Mouse (Mus musculus) embryonic facial prominence, embryonic 14.5 days (tissue): ENCODE results near the gene Dcakd. TPM values are rescaled to one million over a fixed set of nuclear protein-coding genes. Genes with fewer than 3 reads are reported as not detected.

Experiments used
- ATAC-seq: fragments of 200-750 bp; cut with Nextera tagmentation; 2 replicates; pipeline ENCODE4 v1.8.0; 2017; ENCODE audit warnings: low read depth, moderate number of reproducible peaks, moderate TSS enrichment
- DNase-seq: peaks from one replicate; pipeline ENCODE4 v3.0.0-alpha.2; 2015; ENCODE audit warnings: low spot score
- H3K27ac ChIP-seq: fragments of 300-500 bp; sonication (generic); replicated peaks from 2 replicates; pipeline ENCODE4 v1.5.1; 2014; ENCODE audit warnings: low read depth, mild to moderate bottlenecking, low read length, moderate library complexity
- H3K27me3 ChIP-seq: fragments of 300-500 bp; sonication (generic); replicated peaks from 2 replicates; pipeline ENCODE4 v1.6.1; 2014; ENCODE audit warnings: low read length; ENCODE audit not compliant: control insufficient read depth, insufficient read depth
- H3K36me3 ChIP-seq: fragments of 300-500 bp; sonication (generic); 2 replicates; pipeline ENCODE4 v1.6.1; 2014; ENCODE audit warnings: low read length, mixed read lengths; ENCODE audit not compliant: control insufficient read depth, insufficient read depth
- H3K4me1 ChIP-seq: fragments of 300-500 bp; sonication (generic); 2 replicates; pipeline ENCODE4 v1.6.1; 2014; ENCODE audit warnings: antibody characterized with exemption, low read length; ENCODE audit not compliant: control insufficient read depth, insufficient read depth
- H3K4me2 ChIP-seq: fragments of 300-500 bp; sonication (generic); 2 replicates; pipeline ENCODE4 v1.6.1; 2014; ENCODE audit warnings: low read depth, mild to moderate bottlenecking, low read length, moderate library complexity, mixed read lengths
- H3K4me3 ChIP-seq: fragments of 300-500 bp; sonication (generic); 2 replicates; pipeline ENCODE4 v1.5.1; 2014; ENCODE audit warnings: low read depth, mild to moderate bottlenecking, low read length
- H3K9ac ChIP-seq: fragments of 300-500 bp; sonication (generic); 2 replicates; pipeline ENCODE4 v1.6.1; 2014; ENCODE audit warnings: low read depth, mild to moderate bottlenecking, low read length, moderate library complexity, mixed read lengths
- H3K9me3 ChIP-seq: fragments of 300-500 bp; sonication (generic); 2 replicates; pipeline ENCODE4 v1.6.1; 2016; ENCODE audit warnings: low read length; ENCODE audit not compliant: control insufficient read depth
- WGBS: fragments of 180-500 bp; shearing (Covaris S2); extraction: QIAGEN DNeasy Blood & Tissue Kit; methylation state at CpG from one replicate; pipeline ENCODE4 v1.1.7; 2014; 5-methylcytosine and 5-hydroxymethylcytosine counted together
- polyA plus RNA-seq: library from polyadenylated mRNA; unstranded; fragments of >200 nt; fragmentation: Nextera tagmentation; extraction: Ambion mirVana; gene quantifications from 2 replicates; pipeline ENCODE4 v1.2.1, GENCODE M21; 2014

Dcakd gene
- polyA plus RNA-seq, 1 experiment from 2014 or later = 138 TPM

DNA sequence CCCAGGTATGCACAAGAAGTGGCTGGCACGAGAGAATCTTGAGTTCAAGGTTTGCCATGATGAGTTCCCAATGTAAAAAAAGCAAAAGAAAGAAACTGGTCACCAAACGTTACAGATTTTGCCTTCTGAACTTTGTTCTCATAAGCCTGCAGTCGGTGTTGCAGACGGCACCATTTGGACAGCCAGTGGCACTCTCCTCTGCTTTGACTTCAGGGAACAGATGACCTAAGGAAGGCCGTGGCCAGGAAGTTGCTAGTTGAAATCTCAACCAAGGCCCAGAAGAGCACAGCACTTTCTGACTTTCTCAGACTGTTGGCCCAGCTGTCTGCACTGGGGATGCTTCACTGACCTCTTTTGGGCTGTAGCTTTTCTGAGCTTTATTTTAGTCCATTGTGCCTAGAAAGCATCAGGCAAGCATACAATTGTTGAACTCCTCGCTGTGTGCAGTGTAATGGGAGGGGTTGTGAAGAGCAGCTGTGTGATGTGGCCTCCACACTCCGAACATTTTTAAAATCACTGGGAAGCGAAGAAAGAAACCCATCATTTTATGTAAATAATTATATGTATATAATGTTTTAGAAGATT is 8.8 kb upstream of the Dcakd start:
- H3K4me3 ChIP-seq = no peak overlapping the region
- no peaks in the 10 kb centered on the region for H3K27me3 ChIP-seq
- H3K4me1 ChIP-seq = no peaks in the 10 kb centered on the region
- ATAC-seq (no peak), DNase-seq (no peak)
- WGBS = 86% methylated on average over 8 of the region's 8 CpGs
- H3K27ac ChIP-seq = no peak overlapping the region
- H3K36me3 ChIP-seq = peaks cover 9% of the 10 kb centered on the region; the same call in 1 of the 2 replicates
- H3K4me2 ChIP-seq = no peak overlapping the region
- no peak overlapping the region for H3K9ac ChIP-seq
- H3K9me3 ChIP-seq = no peaks in the 10 kb centered on the region

DNA sequence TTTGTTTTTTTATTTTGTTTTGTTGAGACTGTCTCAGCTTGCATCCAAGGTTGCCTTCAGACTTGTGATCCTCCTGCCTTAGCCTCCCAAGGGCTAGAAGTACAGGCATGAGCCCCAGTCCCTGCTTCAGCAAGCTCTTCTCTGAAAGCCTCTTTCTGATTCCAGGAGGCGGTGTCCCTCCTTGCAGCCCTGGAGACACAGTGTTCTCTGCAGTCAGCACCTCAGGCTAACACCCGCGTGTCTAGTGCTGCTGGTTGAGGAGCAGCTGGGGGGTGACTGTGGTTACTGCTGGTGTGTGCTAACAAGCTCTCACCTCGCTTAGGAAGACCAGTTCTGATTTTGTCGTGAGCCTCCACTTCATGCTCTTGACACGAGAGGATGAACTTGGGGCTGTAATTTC is 6.9 kb upstream of the Dcakd start:
- no peak overlapping the region for H3K9ac ChIP-seq
- no peak overlapping the region for H3K27ac ChIP-seq
- H3K9me3 ChIP-seq = no peaks in the 10 kb centered on the region
- no peak overlapping the region for H3K4me3 ChIP-seq
- DNase-seq (no peak), ATAC-seq (no peak)
- WGBS = 83% methylated on average over 6 of the region's 6 CpGs
- no peaks in the 10 kb centered on the region for H3K4me1 ChIP-seq
- no peaks in the 10 kb centered on the region for H3K27me3 ChIP-seq
- no peak overlapping the region for H3K4me2 ChIP-seq
- H3K36me3 ChIP-seq = peaks cover 9% of the 10 kb centered on the region; the same call in 1 of the 2 replicates

DNA sequence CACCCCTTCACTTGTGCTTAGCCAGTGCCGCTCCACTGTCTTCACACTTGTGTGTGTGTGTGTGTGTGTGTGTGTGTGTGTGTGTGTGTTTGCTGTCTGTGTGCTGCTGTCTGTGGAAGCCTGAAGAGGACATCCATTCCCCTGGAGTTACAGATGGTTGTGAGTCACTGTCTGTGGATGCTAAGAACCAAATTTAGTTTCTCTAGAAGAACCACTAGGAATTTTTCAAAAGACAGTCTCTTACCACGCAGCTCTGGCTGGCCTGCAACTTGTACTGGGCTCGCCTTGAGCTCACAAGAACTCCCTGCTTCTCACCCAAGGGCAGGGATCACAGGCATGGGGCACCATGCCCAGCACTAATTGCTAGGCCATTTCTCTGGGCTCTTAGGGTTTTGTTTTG is 4.9 kb upstream of the Dcakd start:
- H3K27ac ChIP-seq = no peak overlapping the region
- H3K27me3 ChIP-seq = no peaks in the 10 kb centered on the region
- no peak overlapping the region for H3K9ac ChIP-seq
- no peaks in the 10 kb centered on the region for H3K9me3 ChIP-seq
- no peak for DNase-seq
- no peak overlapping the region for H3K4me2 ChIP-seq
- peaks cover 4% of the 10 kb centered on the region for H3K4me1 ChIP-seq
- peaks cover 9% of the 10 kb centered on the region; the same call in 1 of the 2 replicates for H3K36me3 ChIP-seq
- ATAC-seq = no peak
- 93% methylated on average over 3 of the region's 3 CpGs for WGBS
- H3K4me3 ChIP-seq = no peak overlapping the region

DNA sequence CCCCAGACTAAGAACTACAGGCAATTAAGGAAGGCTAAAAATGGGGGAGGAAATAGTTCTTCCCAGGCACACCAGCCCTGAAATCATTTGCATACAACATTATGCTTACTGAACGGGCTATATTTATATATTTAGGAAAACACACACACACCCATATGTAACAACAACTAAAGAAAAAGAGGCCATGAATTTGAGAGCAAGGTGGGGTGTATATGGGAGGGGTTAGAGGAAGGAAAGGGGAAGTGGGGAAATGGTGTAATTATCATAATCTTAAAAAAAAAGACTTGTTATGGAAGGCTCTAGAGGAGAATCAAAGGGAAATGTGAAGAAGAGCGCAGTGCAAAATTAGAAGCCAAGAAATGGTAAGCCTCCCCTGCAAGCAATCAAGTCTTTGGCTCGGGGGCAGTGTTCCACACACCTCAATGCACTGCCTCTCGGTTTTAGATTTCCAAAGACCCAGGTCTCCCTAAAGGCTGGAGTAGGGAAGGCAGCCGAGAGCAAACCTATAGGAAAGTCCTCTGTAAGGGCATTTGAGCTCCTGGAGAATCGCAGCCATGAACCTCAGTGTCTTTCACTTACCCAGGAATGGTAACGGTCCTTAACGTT is 460 bp downstream of the Dcakd start:
- H3K4me2 ChIP-seq = peak overlapping the region; percentile 68
- 10% methylated on average over 8 of the region's 8 CpGs for WGBS
- H3K9me3 ChIP-seq = no peaks in the 10 kb centered on the region
- peak overlapping the region; percentile 58 for H3K9ac ChIP-seq
- H3K36me3 ChIP-seq = peaks cover 14% of the 10 kb centered on the region
- H3K27me3 ChIP-seq = no peaks in the 10 kb centered on the region
- peak overlapping the region; percentile 72 for H3K4me3 ChIP-seq
- peaks cover 12% of the 10 kb centered on the region for H3K4me1 ChIP-seq
- ATAC-seq = peak; percentile 42; the same call in 1 of the 2 replicates
- no peak for DNase-seq
- peak overlapping the region; percentile 71 for H3K27ac ChIP-seq

DNA sequence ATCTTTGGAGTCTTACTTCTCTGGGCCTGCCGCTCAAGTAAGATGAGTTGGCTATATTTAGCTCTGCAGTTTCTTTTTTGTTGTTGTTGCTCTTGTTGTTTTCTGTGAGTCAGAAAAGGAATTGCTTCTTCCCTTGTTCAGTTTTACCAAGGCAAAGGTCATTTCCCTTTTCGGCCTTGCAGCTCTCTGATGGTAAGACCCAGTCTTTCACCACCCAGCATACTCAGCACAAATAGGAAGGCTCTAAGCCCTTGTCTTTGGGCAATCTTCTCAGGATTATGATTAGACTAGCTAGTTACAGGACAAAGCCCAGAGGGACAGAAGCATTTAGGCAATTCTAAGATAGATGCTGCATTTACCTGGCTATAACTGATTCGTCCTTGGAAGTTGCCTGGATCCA is 1.2 kb downstream of the Dcakd start:
- Histone ChIP-seq H3K4me2 (peak overlapping the region; percentile 68), H3K9ac (peak overlapping the region; percentile 58; the same call in 1 of the 2 replicates), H3K27ac (no peak overlapping the region), H3K36me3 (peaks cover 14% of the 10 kb centered on the region), H3K4me1 (peaks cover 12% of the 10 kb centered on the region), H3K4me3 (no peak overlapping the region; the same call in 1 of the 2 replicates), H3K9me3 (no peaks in the 10 kb centered on the region), H3K27me3 (no peaks in the 10 kb centered on the region)
- DNase-seq = no peak
- 89% methylated on average over 3 of the region's 3 CpGs for WGBS
- ATAC-seq = no peak

DNA sequence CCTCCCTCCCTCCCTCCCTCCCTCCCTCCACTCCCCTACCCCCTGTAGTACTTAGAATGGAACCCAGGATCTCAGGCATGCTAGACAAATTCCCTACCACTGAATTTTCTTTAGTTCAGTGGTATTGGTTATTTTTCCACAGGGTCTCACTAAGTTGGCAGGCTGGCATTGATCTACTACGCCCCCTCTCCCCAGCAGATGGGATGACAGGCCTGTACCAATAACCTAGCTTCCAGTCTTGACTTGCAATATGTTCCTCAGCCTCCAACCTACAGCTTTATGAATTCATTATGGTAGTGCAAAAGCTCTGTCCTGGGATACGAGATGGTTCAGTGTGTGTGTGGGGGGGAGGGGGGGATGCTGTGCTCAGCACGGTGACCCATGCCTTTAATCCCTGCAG is 4.2 kb downstream of the Dcakd start:
- Histone ChIP-seq H3K9me3 (no peaks in the 10 kb centered on the region), H3K36me3 (peaks cover 14% of the 10 kb centered on the region), H3K27ac (no peak overlapping the region), H3K27me3 (no peaks in the 10 kb centered on the region), H3K4me1 (peaks cover 7% of the 10 kb centered on the region), H3K4me3 (no peak overlapping the region), H3K4me2 (no peak overlapping the region), H3K9ac (no peak overlapping the region)
- no peak for DNase-seq
- 87% methylated on average over 3 of the region's 3 CpGs for WGBS
- no peak for ATAC-seq

DNA sequence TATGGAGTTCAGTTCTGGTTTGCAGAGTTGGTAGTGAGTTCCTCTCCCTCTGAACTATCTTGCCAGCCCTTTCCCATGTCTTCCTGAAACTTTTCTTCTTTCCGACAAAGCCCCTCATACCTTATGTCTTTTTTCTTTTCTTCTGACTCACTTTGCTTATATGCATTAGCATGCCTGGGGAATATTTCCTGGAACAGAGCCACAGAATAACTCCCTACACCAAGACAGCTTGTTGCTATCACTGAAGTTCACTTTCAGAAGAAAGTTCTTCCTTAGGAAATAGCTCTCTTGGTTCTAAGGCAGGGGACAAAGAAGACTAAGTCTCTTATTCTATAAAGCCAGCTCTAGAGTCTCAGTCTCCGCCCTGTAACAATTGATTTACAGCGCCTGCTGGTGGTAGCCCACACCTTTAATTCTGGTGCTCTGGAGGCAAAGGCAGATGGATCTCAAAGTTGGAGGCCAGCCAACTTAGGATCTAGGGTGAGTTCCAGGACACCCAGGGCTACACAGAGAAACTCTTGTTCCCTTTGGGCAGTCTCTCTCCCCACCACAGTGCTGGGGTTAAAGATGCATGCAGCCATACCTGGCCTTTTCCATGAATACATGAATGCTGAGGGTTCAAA is 7.3 kb downstream of the Dcakd start:
- H3K4me2 ChIP-seq = no peak overlapping the region
- H3K9me3 ChIP-seq = no peaks in the 10 kb centered on the region
- peaks cover 4% of the 10 kb centered on the region; the same call in 1 of the 2 replicates for H3K4me1 ChIP-seq
- 70% methylated on average over 3 of the region's 3 CpGs for WGBS
- no peaks in the 10 kb centered on the region for H3K27me3 ChIP-seq
- no peak overlapping the region for H3K4me3 ChIP-seq
- no peak overlapping the region for H3K27ac ChIP-seq
- H3K36me3 ChIP-seq = peaks cover 14% of the 10 kb centered on the region
- DNase-seq (no peak), ATAC-seq (no peak)
- no peak overlapping the region for H3K9ac ChIP-seq

DNA sequence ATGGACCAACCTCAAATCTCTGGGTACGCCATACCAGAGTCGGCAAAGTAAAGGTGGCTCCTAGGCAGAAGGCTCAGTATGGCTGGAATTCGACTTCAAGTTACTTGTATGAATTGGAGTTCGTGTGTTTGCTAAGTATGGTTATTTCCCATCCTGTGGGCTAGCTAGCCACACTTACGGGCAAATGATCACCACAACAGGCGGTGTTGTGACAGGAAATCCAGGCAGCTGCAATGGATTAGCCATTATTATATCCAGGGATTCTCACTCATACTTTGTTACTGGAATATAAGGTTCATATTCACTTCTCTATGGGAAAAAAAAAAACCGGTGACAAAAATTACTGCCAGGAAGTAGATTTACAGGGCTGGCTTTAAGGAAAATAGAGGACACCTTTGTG is 8.8 kb downstream of the Dcakd start:
- H3K27ac ChIP-seq = no peak overlapping the region
- ATAC-seq (no peak), DNase-seq (no peak)
- WGBS = 69% methylated on average over 7 of the region's 7 CpGs
- no peak overlapping the region for H3K4me2 ChIP-seq
- H3K27me3 ChIP-seq = no peaks in the 10 kb centered on the region
- no peak overlapping the region for H3K9ac ChIP-seq
- peaks cover 9% of the 10 kb centered on the region; the same call in 1 of the 2 replicates for H3K4me1 ChIP-seq
- no peaks in the 10 kb centered on the region for H3K9me3 ChIP-seq
- H3K4me3 ChIP-seq = no peak overlapping the region
- H3K36me3 ChIP-seq = no peaks in the 10 kb centered on the region; the same call in 1 of the 2 replicates
